8 mouse cellular contexts compared by ENCODE assay signal in the genomic region with DNA sequence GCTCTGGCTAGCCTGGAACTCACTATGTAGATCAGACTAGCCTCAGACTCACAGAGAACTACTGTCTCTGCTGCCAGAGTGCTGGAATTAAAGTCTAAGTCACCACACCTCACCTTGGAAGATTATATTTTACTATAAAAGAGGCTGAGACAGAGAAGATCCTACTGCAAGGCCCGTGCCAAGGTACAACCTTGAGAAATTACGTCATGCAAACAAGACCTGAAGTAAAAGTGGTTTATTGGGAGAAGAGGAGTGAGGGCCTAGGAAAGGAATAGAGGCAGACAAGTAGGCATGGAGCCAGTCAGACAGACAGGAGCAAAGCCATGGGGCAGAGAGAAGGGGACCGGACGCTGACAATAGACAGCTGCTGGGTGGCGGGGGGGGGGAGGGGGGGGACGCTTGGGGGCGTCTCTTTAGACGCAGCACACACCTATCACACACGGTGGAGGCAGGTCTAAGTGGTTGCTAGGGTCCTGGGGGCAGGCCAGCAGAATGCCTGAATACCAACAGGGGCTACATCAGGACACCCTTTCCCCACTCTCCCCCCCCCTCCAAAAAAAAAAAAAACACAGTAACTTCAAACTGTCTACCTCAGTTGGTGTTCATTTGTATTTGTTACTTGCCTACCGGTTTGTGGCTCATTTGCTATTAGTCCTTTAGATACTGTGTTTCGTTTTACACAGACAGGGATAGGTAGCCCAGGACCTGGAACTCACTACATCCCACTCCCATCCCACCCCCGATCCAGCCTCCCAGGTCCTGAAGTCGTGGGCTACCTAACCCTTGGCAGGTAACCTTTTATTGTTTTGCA. TPM values are rescaled to one million over a fixed set of nuclear protein-coding genes. Genes with fewer than 3 reads are reported as not detected.
DNase-seq lines count a peak whose midpoint lies in the region; ATAC-seq and TF ChIP-seq lines count a peak whose summit lies in the region.

No protein-coding gene starts in this region.

- ATAC-seq in G1E (ENCODE audit: extremely low read depth, insufficient number of reproducible peaks, low FRiP score, poor library complexity, severe bottlenecking): no peak
- ATAC-seq in forebrain, embryonic 15.5 days (replicated peaks): peak; percentile 47

- H3K79me2 ChIP-seq in myocyte (ENCODE audit: control insufficient read depth, insufficient read depth): peaks cover 34% of the 10 kb centered on the region

- H3K9me3 ChIP-seq in G1E (replicated peaks): no peaks in the 10 kb centered on the region
- no peaks in the 10 kb centered on the region for H3K9me3 ChIP-seq in forebrain, embryonic 15.5 days

- no peaks in the 10 kb centered on the region for H3K27me3 ChIP-seq in G1E (ENCODE audit: insufficient read depth, low read length)
- H3K27me3 ChIP-seq in forebrain, embryonic 15.5 days: no peaks in the 10 kb centered on the region
- no peaks in the 10 kb centered on the region for H3K27me3 ChIP-seq in myocyte (ENCODE audit: control insufficient read depth, insufficient read depth, insufficient read length)

- WGBS in forebrain, embryonic 15.5 days: 11% methylated on average over 11 of the region's 13 CpGs

- H3K27ac ChIP-seq in forebrain, embryonic 15.5 days (replicated peaks): peak overlapping the region; percentile 91

- H3K4me3 ChIP-seq in G1E (ENCODE audit: low read depth, low read length) (peak overlapping the region; percentile 99), myocyte (peak overlapping the region; percentile 91)
- H3K4me3 ChIP-seq in forebrain, embryonic 15.5 days: peak overlapping the region; percentile 87

- H3K36me3 ChIP-seq in G1E (replicated peaks): peaks cover 64% of the 10 kb centered on the region
- H3K36me3 ChIP-seq in forebrain, embryonic 15.5 days: peaks cover 27% of the 10 kb centered on the region
- H3K36me3 ChIP-seq in myocyte (ENCODE audit: control insufficient read depth, insufficient read depth): peaks cover 16% of the 10 kb centered on the region

- DNase-seq in adrenal gland, postnatal 14 days: peak; percentile 34
- no peak for DNase-seq in adrenal gland, postnatal 4 days (ENCODE audit: low spot score in 2 of 2)
- DNase-seq in G1E (ENCODE audit: low spot score): peak; percentile 14
- DNase-seq in kidney, postnatal 14 days: peak; percentile 8
- no peak for DNase-seq in gastrocnemius, postnatal 25 days
- no peak for DNase-seq in left cerebral cortex, postnatal 10 days (ENCODE audit: extremely low spot score in 1 of 2, low spot score in 2 of 2)

- peaks cover 39% of the 10 kb centered on the region for H3K4me1 ChIP-seq in G1E (ENCODE audit: insufficient read depth, low read depth, low read length)
- peaks cover 26% of the 10 kb centered on the region for H3K4me1 ChIP-seq in forebrain, embryonic 15.5 days

- intact Hi-C loops in left cerebral cortex, postnatal 10 days (cut with DNase I): no loop called here

- no peak for TF ChIP-seq CTCF in G1E (IDR thresholded peaks at IDR 0.05; ENCODE audit: low read depth, low read length)

- H3K4me2 ChIP-seq in forebrain, embryonic 15.5 days (replicated peaks): peak overlapping the region; percentile 88
- H3K4me2 ChIP-seq in myocyte (ENCODE audit: low read depth): peak overlapping the region; percentile 85

- no peak for TF ChIP-seq POLR2A in myocyte (IDR thresholded peaks at IDR 0.05; ENCODE audit: insufficient read length, low read depth)

- H3K9ac ChIP-seq in forebrain, embryonic 15.5 days (replicated peaks): peak overlapping the region; percentile 87

- H3ac ChIP-seq in myocyte (ENCODE audit: control insufficient read depth, insufficient read length): peak overlapping the region; percentile 47

TF ChIP-seq in myocyte, 11 proteins besides CTCF, POLR2A, EP300 and RAD21:
- peak; percentile 13 for TF ChIP-seq POLR2AphosphoS2 (IDR thresholded peaks at IDR 0.05; ENCODE audit: insufficient read length, low read depth)
- no peak for TF ChIP-seq MYOG (IDR thresholded peaks at IDR 0.05; ENCODE audit: control insufficient read depth in 1 of 3, insufficient read depth in 1 of 3, insufficient read length in 2 of 3, low read depth in 2 of 3)

RNA-seq across cellular contexts. Expression of a gene that starts 0.7 kb away (rescaled TPM):
- 63.1 and 69.5 TPM in 2 replicates for total RNA-seq in adrenal gland, postnatal 14 days (2021)
- total RNA-seq in adrenal gland, postnatal 4 days (2021): 100 to 1,000 TPM; 107 to 110 TPM
- total RNA-seq in G1E (2014; fragmentation: Nextera tagmentation) (152 and 153 TPM in 2 replicates), G1E (2017) (126 and 135 TPM in 2 replicates)
- polyA plus RNA-seq in G1E (2012) (44.0 and 49.1 TPM in 2 replicates), myocyte (2012; fragmentation: generic; extraction: Trizol) (27.0 TPM)
- 116 and 119 TPM in 2 replicates for polyA plus RNA-seq in forebrain, embryonic 15.5 days (2015; fragmentation: Nextera tagmentation; extraction: Ambion mirVana)
- total RNA-seq in gastrocnemius, postnatal 25 days (2021): 10 to 100 TPM; 15.7 to 17.0 TPM
- 10 to 100 TPM; 58.8 to 59.4 TPM for total RNA-seq in left cerebral cortex, postnatal 10 days (2021)

RNA-seq across cellular contexts. Expression of a gene that starts 21.8 kb away (rescaled TPM):
- 74.8 and 78.5 TPM in 2 replicates for total RNA-seq in adrenal gland, postnatal 14 days (2021)
- 10 to 100 TPM; 69.0 to 76.8 TPM for total RNA-seq in adrenal gland, postnatal 4 days (2021)
- total RNA-seq in G1E (2014; fragmentation: Nextera tagmentation) (58.1 and 76.5 TPM in 2 replicates), G1E (2017) (139 and 188 TPM in 2 replicates)
- polyA plus RNA-seq in G1E (2012) (2.3 and 2.9 TPM in 2 replicates), myocyte (2012; fragmentation: generic; extraction: Trizol) (62.2 TPM)
- 170 and 178 TPM in 2 replicates for polyA plus RNA-seq in forebrain, embryonic 15.5 days (2015; fragmentation: Nextera tagmentation; extraction: Ambion mirVana)
- total RNA-seq in gastrocnemius, postnatal 25 days (2021): 10 to 100 TPM; 20.4 to 24.0 TPM
- 10 to 100 TPM; 66.9 to 71.9 TPM for total RNA-seq in left cerebral cortex, postnatal 10 days (2021)

RNA-seq across cellular contexts. Expression of a gene that starts 21.9 kb away (rescaled TPM):
- total RNA-seq in adrenal gland, postnatal 14 days (2021): 247 and 248 TPM in 2 replicates
- 100 to 1,000 TPM; 225 to 228 TPM for total RNA-seq in adrenal gland, postnatal 4 days (2021)
- total RNA-seq in G1E (2014; fragmentation: Nextera tagmentation) (67.9 and 75.6 TPM in 2 replicates), G1E (2017) (232 and 257 TPM in 2 replicates)
- polyA plus RNA-seq in G1E (2012) (233 and 300 TPM in 2 replicates), myocyte (2012; fragmentation: generic; extraction: Trizol) (330 TPM)
- 199 and 202 TPM in 2 replicates for polyA plus RNA-seq in forebrain, embryonic 15.5 days (2015; fragmentation: Nextera tagmentation; extraction: Ambion mirVana)
- 100 to 1,000 TPM; 177 to 180 TPM for total RNA-seq in gastrocnemius, postnatal 25 days (2021)
- 100 to 1,000 TPM; 167 to 168 TPM for total RNA-seq in left cerebral cortex, postnatal 10 days (2021)

RNA-seq across cellular contexts. Expression of a gene that starts 50.1 kb away (rescaled TPM):
- 2.3 and 2.8 TPM in 2 replicates for total RNA-seq in adrenal gland, postnatal 14 days (2021)
- 10 to 100 TPM; 14.6 to 17.7 TPM for total RNA-seq in adrenal gland, postnatal 4 days (2021)
- not detected in 2 replicates for total RNA-seq in G1E (2014; fragmentation: Nextera tagmentation)
- not detected in 2 replicates for total RNA-seq in G1E (2017)
- not detected in 2 replicates for polyA plus RNA-seq in G1E (2012)
- polyA plus RNA-seq in forebrain, embryonic 15.5 days (2015; fragmentation: Nextera tagmentation; extraction: Ambion mirVana): not detected in 2 replicates
- polyA plus RNA-seq in myocyte (2012; fragmentation: generic; extraction: Trizol): 12.5 TPM
- total RNA-seq in gastrocnemius, postnatal 25 days (2021): not detected
- total RNA-seq in left cerebral cortex, postnatal 10 days (2021): not detected

Comparison
In these comparisons a context has a peak if more than half of its experiments do, and no peak if none do; other contexts are left out.
1. DNase-seq: peak in adrenal gland, postnatal 14 days (single experiment), G1E (single experiment) and kidney, postnatal 14 days (single experiment); none in adrenal gland, postnatal 4 days (0 of 2), gastrocnemius, postnatal 25 days (single experiment) and left cerebral cortex, postnatal 10 days (0 of 2).
2. Peak in every context shown above with its lines, with median percentiles within 50 percentile points of each other: H3K4me3 ChIP-seq.